Mouse (Mus musculus) ES-E14 (cell line): ENCODE results near the gene Hspd1. TPM values are rescaled to one million over a fixed set of nuclear protein-coding genes. Genes with fewer than 3 reads are reported as not detected.

ENCODE experiments used
- DNase-seq: peaks from one replicate; pipeline ENCODE4 v3.0.0-alpha.2; 2013; ENCODE audit warnings: low read depth, low spot score
- H3K27ac ChIP-seq: 2 replicates; pipeline ENCODE4 v1.5.1; 2012; ENCODE audit warnings: low read depth, mild to moderate bottlenecking, low read length, moderate library complexity, mixed read lengths; ENCODE audit not compliant: poor library complexity, insufficient read depth, severe bottlenecking
- H3K36me3 ChIP-seq: 2 replicates; pipeline ENCODE4 v1.6.1; 2012; ENCODE audit warnings: mild to moderate bottlenecking, low read length, moderate library complexity, mixed read lengths; ENCODE audit not compliant: control insufficient read depth, poor library complexity, insufficient read depth, severe bottlenecking
- H3K4me1 ChIP-seq, 2 experiments: fragments of 150-350 bp in 1 of 2; sonication (generic) in 1 of 2; 2 replicates each; pipeline ENCODE4 v1.6.1; 2012; ENCODE audit warnings: low read length in 2 of 2, mild to moderate bottlenecking in 1 of 2, mixed read lengths in 1 of 2; ENCODE audit not compliant: control insufficient read depth in 2 of 2, insufficient read depth in 2 of 2, poor library complexity in 1 of 2
- H3K4me3 ChIP-seq, 2 experiments: fragments of 150-350 bp in 1 of 2; sonication (generic) in 1 of 2; 2 replicates each; pipeline ENCODE4 v1.5.1; 2012; ENCODE audit warnings: low read length in 2 of 2, low read depth in 1 of 2, mild to moderate bottlenecking in 1 of 2, mixed read lengths in 1 of 2; ENCODE audit not compliant: insufficient read depth in 1 of 2, poor library complexity in 1 of 2, severe bottlenecking in 1 of 2
- H3K9ac ChIP-seq: 2 replicates; pipeline ENCODE4 v1.6.1; 2012; ENCODE audit warnings: low read depth, mild to moderate bottlenecking, low read length, mixed read lengths; ENCODE audit not compliant: poor library complexity, insufficient read depth, severe bottlenecking
- H3K9me3 ChIP-seq: fragments of 150-350 bp; sonication (generic); 2 replicates; pipeline ENCODE4 v1.6.1; 2012; ENCODE audit warnings: low read depth, mild to moderate bottlenecking, low read length; ENCODE audit not compliant: control insufficient read depth, insufficient read depth
- CHD2 ChIP-seq: IDR thresholded peaks from 2 replicates; pipeline ENCODE4 v1.6.1; 2014; ENCODE audit warnings: mild to moderate bottlenecking, low read depth, low read length, inconsistent platforms
- HCFC1 ChIP-seq: IDR thresholded peaks from 2 replicates; pipeline ENCODE4 v1.6.1; 2012; ENCODE audit warnings: low read length, inconsistent platforms, borderline replicate concordance; ENCODE audit not compliant: insufficient read depth
- MAFK ChIP-seq: IDR thresholded peaks from 2 replicates; pipeline ENCODE4 v1.6.1; 2014; ENCODE audit warnings: mild to moderate bottlenecking, low read depth, low read length, inconsistent platforms; ENCODE audit not compliant: insufficient read depth
- ZC3H11A ChIP-seq: IDR thresholded peaks from 2 replicates; pipeline ENCODE4 v1.6.1; 2012; ENCODE audit warnings: low read depth, mild to moderate bottlenecking, inconsistent platforms, low read length, borderline replicate concordance
- ZNF384 ChIP-seq: IDR thresholded peaks from 2 replicates; pipeline ENCODE4 v1.6.1; 2012; ENCODE audit warnings: low read depth, low read length, inconsistent platforms
- in situ Hi-C, 2 experiments: fragments of 600-800 bp; cut with MboI; formaldehyde crosslinking; loops; one replicate each; pipeline ENCODE4 v1.15.1; 2025; ENCODE audit warnings: low sequenced_read_pairs in 2 of 2, inconsistent platforms in 1 of 2; ENCODE audit not compliant: unreplicated experiment in 2 of 2
- total RNA-seq: library from RNA; depleted of rRNA; stranded (reverse); fragments of 300-350 nt; gene quantifications from 2 replicates; pipeline ENCODE4 v1.2.3, GENCODE M21; 2012

The Hspd1 gene
- total RNA-seq, 1 experiment = 762 TPM

GRCm38 (mm10) chr1:55107644-55108043, 19.6 kb upstream of the Hspd1 start:
- no peaks in the 10 kb centered on the region for H3K36me3 ChIP-seq
- no peaks in the 10 kb centered on the region for H3K9me3 ChIP-seq
- TF ChIP-seq MAFK (no peak), ZC3H11A (no peak), ZNF384 (no peak), HCFC1 (no peak), CHD2 (no peak)
- in situ Hi-C loops = no loop called here
- H3K9ac ChIP-seq = peak overlapping the region; percentile 26; the same call in 1 of the 2 replicates
- peaks cover 3 to 29% of the 10 kb centered on the region in 2 experiments for H3K4me1 ChIP-seq
- no peak for DNase-seq
- peak overlapping the region; percentile 95 for H3K27ac ChIP-seq
- H3K4me3 ChIP-seq = no peak overlapping the region

DNA sequence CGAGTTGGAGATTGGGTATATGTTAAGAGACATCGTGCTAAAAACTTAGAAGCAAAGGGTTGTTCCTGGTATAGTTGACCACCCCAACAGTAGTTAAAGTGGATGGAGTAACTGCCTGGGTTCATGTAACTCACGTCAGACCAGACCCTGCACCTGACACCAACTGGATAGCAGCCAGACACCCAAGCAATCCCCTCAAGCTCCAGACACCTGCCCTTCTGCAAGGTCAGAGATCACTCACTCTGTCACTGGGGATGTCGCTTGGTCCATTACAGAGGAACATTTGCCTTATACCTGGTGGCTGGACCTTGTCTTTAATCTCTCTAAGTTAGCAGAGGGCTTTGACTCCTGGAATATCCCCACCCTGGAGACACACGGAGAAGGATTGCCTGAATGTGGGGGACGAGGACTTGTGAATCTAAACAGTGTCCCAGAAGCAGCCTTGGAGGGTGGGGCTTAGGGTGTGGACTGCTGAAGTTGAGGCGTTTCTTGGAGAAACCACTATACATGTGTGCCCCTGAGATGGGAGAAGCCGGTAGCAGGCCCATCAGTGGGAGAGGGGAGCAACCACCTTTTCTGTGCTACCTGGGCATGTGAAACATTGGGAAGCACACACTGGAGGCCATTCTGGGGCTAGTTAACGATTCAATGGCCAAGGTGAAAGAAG, 19.0 kb upstream of the Hspd1 start:
- Histone ChIP-seq H3K9me3 (no peaks in the 10 kb centered on the region), H3K27ac (peak overlapping the region; percentile 95), H3K4me3 (no peak overlapping the region), H3K36me3 (no peaks in the 10 kb centered on the region), H3K9ac (peak overlapping the region; percentile 26; the same call in 1 of the 2 replicates), H3K4me1 (peaks cover 5 to 27% of the 10 kb centered on the region in 2 experiments)
- TF ChIP-seq CHD2 = no peak
- no peak for TF ChIP-seq ZNF384
- no peak for TF ChIP-seq HCFC1
- no peak for TF ChIP-seq MAFK
- no peak for TF ChIP-seq ZC3H11A
- DNase-seq = no peak
- in situ Hi-C loops = no loop called here

- H3K36me3 ChIP-seq = peaks cover 10% of the 10 kb centered on the region
- TF ChIP-seq HCFC1 = no peak
- TF ChIP-seq ZC3H11A = no peak
- no peak for TF ChIP-seq MAFK
- no peak for TF ChIP-seq ZNF384
- TF ChIP-seq CHD2 = no peak
- in situ Hi-C loops = no loop called here
- no peak overlapping the region for H3K27ac ChIP-seq
- H3K4me3 ChIP-seq = no peak overlapping the region
- no peak overlapping the region for H3K9ac ChIP-seq
- peaks cover 0 to 2% of the 10 kb centered on the region in 2 experiments; a peak in 1 of 4 replicates for H3K4me1 ChIP-seq
- no peak for DNase-seq
- H3K9me3 ChIP-seq = no peaks in the 10 kb centered on the region
Observed at GRCm38 (mm10) chr1:55092469-55092868, 4.4 kb upstream of the Hspd1 start.

DNA sequence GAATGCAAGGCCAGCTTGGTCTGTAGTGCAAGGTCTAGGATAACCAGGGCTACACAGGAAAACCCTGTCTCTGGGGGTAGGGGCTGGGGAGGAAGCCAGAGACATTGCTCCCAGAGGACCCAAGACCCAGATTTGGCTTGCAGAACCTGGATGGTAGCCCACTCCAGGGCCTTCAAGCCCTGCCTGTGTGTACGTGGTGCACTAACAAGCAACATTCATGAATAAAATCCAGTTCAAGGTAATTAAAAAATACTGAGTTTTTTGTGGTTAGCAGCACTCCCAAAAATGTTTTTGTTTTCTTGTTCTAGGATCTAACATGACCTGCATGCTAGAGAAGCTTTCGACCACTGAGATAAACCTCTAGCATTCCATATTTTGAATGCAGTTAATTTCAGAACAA, 4.0 kb upstream of the Hspd1 start:
- TF ChIP-seq HCFC1 = no peak
- TF ChIP-seq ZC3H11A = no peak
- TF ChIP-seq ZNF384 = no peak
- no peak for TF ChIP-seq CHD2
- TF ChIP-seq MAFK = no peak
- Histone ChIP-seq H3K4me1 (peaks cover 0 to 2% of the 10 kb centered on the region in 2 experiments; a peak in 1 of 4 replicates), H3K36me3 (peaks cover 10% of the 10 kb centered on the region), H3K4me3 (no peak overlapping the region), H3K9ac (no peak overlapping the region), H3K9me3 (no peaks in the 10 kb centered on the region), H3K27ac (no peak overlapping the region; the same call in 1 of the 2 replicates)
- no peak for DNase-seq
- in situ Hi-C loops = no loop called here
